Mouse (Mus musculus): ENCODE results near the gene Mon1b. TPM values are rescaled to one million over a fixed set of nuclear protein-coding genes. Genes with fewer than 3 reads are reported as not detected.

The Mon1b gene
- polyA plus RNA-seq, 1 experiment from 2014 or later, result 2.3 TPM

DNA sequence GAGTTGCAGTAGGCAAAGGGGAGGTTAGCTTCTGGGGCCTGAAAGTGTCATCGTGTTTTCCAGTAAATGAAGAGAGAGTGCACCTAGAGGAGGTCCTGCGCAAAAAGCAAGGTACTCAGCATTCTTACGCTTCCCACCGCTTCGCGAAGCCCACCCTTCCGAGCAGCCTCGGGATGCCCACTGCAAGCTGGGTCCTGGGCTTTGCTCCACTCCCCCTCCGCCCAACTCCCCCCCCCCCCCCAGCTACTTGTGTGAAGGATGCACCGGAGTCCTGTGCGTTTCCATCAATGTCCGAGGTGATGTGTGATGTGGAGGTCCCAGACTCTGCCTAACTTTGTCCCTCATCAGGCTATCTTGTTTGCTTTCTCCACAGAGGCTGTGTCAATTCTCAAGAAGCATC lies 17.1 kb downstream of the Mon1b start:
- 71% methylated on average over 11 of the region's 12 CpGs for WGBS (ENCODE audit: insufficient replicate concordance)
- H3K9ac ChIP-seq, result no peak overlapping the region
- no peaks in the 10 kb centered on the region for H3K36me3 ChIP-seq (replicated peaks)
- ATAC-seq (ENCODE audit: insufficient read depth), result no peak
- no peak overlapping the region for H3K4me3 ChIP-seq (replicated peaks)
- no peaks in the 10 kb centered on the region for H3K4me1 ChIP-seq (replicated peaks)
- no peaks in the 10 kb centered on the region for H3K27me3 ChIP-seq
- H3K9me3 ChIP-seq (replicated peaks), result no peaks in the 10 kb centered on the region
- H3K27ac ChIP-seq (replicated peaks), result no peak overlapping the region
- H3K4me2 ChIP-seq, result no peak overlapping the region

DNA sequence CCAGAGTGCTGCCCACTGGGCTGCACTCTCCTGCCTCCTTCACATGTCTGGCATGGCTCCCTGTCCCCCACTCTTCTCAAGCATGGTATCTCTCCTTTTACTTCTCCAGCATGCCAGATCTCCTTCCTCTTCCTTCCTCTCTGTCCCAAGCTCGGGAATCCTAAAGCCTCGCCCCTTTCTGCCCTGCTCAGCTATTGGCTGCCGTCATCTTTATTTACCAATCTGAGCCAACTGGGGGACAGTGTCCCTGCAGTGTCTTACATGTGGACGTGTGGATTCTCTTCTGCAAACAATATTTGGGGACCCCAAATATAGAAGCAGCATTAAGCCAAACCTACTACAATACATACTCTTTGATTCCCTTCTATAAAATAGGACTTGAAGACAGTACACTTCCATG lies 17.8 kb downstream of the Mon1b start:
- Histone ChIP-seq H3K36me3 (replicated peaks) (no peaks in the 10 kb centered on the region), H3K27me3 (no peaks in the 10 kb centered on the region), H3K4me1 (replicated peaks) (no peaks in the 10 kb centered on the region), H3K4me3 (replicated peaks) (no peak overlapping the region), H3K4me2 (no peak overlapping the region), H3K9me3 (replicated peaks) (no peaks in the 10 kb centered on the region), H3K9ac (no peak overlapping the region), H3K27ac (replicated peaks) (no peak overlapping the region)
- no peak for ATAC-seq (ENCODE audit: insufficient read depth)
- 40% methylated on average over 4 of the region's 4 CpGs for WGBS (ENCODE audit: insufficient replicate concordance)

DNA sequence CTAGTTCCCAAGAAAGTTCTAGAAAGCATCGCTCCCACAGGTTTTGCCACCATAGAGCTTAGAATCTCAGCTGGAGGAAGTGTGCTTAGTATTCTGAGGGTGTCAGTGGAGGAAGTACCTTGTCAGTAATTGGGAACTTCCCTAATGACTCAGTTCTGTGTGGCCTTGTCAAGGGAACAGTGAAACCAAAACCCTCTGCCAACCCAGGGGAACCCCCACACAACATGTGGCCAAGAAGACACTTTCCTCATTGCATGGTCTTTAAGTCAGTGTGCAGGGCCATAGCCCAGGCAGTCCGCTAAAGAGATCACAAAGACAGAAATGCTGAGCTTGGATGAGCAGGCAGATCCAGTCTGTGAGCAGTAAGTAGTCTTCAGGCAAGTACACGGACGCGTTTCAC lies 20.8 kb downstream of the Mon1b start:
- Histone ChIP-seq H3K4me3 (replicated peaks) (no peak overlapping the region), H3K9me3 (replicated peaks) (no peaks in the 10 kb centered on the region), H3K4me1 (replicated peaks) (no peaks in the 10 kb centered on the region), H3K9ac (no peak overlapping the region), H3K27me3 (no peaks in the 10 kb centered on the region), H3K4me2 (no peak overlapping the region), H3K27ac (replicated peaks) (no peak overlapping the region), H3K36me3 (replicated peaks) (no peaks in the 10 kb centered on the region)
- WGBS (ENCODE audit: insufficient replicate concordance), result 59% methylated on average over 5 of the region's 5 CpGs
- ATAC-seq (ENCODE audit: insufficient read depth), result peak; percentile 47; the same call in 1 of the 2 replicates

DNA sequence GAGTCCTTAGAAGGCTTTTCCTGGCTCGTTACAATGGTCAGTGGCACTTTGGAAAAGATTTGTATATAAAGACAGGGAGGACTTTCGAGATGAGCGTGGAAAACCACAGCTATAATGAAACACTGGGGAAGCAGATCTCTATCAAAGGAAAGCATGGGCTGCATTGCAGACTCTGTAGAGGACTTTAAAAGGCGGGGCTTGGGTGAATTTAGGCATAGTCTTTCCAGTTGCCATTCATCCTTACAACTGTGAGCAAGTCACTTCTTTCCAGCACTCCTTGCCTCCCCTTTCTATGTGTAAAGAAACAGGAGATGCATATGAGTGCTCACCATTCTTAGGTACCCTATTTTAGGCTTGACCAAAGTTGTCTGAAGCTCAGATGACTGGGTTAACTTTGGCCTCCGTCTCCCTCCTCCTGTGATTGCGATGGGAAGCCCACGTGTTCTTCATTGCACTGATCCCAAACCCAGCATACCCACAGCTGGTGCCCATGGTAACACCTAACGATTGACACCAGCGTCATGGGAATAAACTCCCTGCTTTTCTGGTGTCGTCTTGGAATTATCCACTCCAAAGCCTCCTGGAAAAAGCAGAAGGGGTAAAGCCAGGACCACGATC lies 21.4 kb downstream of the Mon1b start:
- Histone ChIP-seq H3K36me3 (replicated peaks) (no peaks in the 10 kb centered on the region), H3K27ac (replicated peaks) (no peak overlapping the region), H3K4me1 (replicated peaks) (no peaks in the 10 kb centered on the region), H3K9me3 (replicated peaks) (no peaks in the 10 kb centered on the region), H3K4me2 (no peak overlapping the region), H3K4me3 (replicated peaks) (no peak overlapping the region), H3K27me3 (no peaks in the 10 kb centered on the region), H3K9ac (no peak overlapping the region)
- whole genome bisulfite sequencing (ENCODE audit: insufficient replicate concordance), result 59% methylated on average over 11 of the region's 11 CpGs
- ATAC-seq (ENCODE audit: insufficient read depth), result no peak

DNA sequence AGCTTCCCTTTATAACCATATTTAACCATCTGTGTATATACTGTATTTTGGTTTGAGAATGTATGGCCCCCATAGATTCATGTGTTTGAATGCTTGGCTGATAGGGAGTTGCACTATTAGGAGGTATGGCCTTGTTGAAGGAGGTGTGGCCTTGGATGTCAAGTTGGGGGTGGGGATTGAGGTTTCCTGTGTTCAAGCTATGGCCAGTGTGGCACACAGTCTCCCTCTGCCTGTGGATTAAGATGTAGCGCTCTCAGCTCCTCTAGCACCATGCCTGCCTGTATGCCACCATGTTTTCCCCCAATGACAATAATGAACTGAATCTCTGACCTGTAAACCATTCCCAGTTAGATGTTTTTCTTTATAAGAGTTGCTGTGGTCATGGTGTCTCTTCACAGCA lies 24.7 kb downstream of the Mon1b start:
- H3K4me3 ChIP-seq (replicated peaks), result no peak overlapping the region
- no peaks in the 10 kb centered on the region for H3K27me3 ChIP-seq
- no peaks in the 10 kb centered on the region for H3K4me1 ChIP-seq (replicated peaks)
- H3K9ac ChIP-seq, result no peak overlapping the region
- no peak overlapping the region for H3K27ac ChIP-seq (replicated peaks)
- H3K4me2 ChIP-seq, result no peak overlapping the region
- ATAC-seq (ENCODE audit: insufficient read depth), result no peak
- H3K9me3 ChIP-seq (replicated peaks), result no peaks in the 10 kb centered on the region
- WGBS (ENCODE audit: insufficient replicate concordance), result 83% methylated on average over 1 of the region's 1 CpGs
- H3K36me3 ChIP-seq (replicated peaks), result no peaks in the 10 kb centered on the region

DNA sequence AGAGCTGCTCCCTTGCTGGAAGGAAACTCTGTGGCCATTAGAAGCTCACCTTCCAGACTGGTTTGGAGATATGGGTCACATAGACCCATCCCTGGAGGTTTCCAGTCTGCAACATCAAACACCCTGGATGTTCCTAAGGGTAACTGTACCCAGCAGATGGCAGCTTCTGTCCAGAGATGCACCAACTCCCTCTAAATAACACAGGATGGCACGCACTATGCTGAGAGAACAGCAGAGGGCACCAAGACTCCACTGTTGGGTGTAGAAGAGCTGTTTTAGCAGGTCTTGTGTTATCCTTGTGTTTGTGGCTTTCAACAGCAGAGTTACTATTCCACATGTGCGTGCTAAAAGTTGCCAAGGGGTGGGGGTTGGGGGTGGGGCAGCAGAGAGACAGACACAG lies 29.2 kb downstream of the Mon1b start:
- 7% methylated on average over 2 of the region's 2 CpGs for WGBS (ENCODE audit: insufficient replicate concordance)
- no peak for ATAC-seq (ENCODE audit: insufficient read depth)
- no peaks in the 10 kb centered on the region for H3K9me3 ChIP-seq (replicated peaks)
- H3K4me2 ChIP-seq, result no peak overlapping the region
- no peak overlapping the region for H3K4me3 ChIP-seq (replicated peaks)
- H3K36me3 ChIP-seq (replicated peaks), result no peaks in the 10 kb centered on the region
- no peaks in the 10 kb centered on the region for H3K4me1 ChIP-seq (replicated peaks)
- no peaks in the 10 kb centered on the region for H3K27me3 ChIP-seq
- no peak overlapping the region for H3K27ac ChIP-seq (replicated peaks)
- H3K9ac ChIP-seq, result no peak overlapping the region

DNA sequence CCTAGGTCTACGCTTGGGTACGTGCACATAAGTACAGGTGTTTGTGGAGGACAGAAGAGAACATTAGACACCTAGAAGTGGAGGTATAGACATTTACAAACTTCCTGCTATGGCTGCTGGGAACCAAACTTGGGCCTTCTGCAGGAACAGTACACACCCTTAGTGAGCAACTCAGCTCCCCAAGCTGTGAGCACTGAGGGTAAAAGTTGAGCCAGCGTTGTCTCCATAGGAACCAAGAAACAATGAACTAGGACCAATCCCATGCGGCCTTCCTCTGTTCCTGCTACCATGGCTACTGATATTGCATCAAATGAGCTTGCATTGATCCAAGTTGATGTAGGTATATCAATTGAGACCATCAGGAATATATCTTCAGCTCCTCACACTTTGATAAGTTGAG lies 29.6 kb downstream of the Mon1b start:
- WGBS (ENCODE audit: insufficient replicate concordance), result 60% methylated on average over 4 of the region's 4 CpGs
- no peaks in the 10 kb centered on the region for H3K27me3 ChIP-seq
- H3K4me3 ChIP-seq (replicated peaks), result no peak overlapping the region
- no peaks in the 10 kb centered on the region for H3K9me3 ChIP-seq (replicated peaks)
- H3K36me3 ChIP-seq (replicated peaks), result no peaks in the 10 kb centered on the region
- H3K9ac ChIP-seq, result no peak overlapping the region
- no peaks in the 10 kb centered on the region for H3K4me1 ChIP-seq (replicated peaks)
- no peak overlapping the region for H3K4me2 ChIP-seq
- ATAC-seq (ENCODE audit: insufficient read depth), result no peak
- H3K27ac ChIP-seq (replicated peaks), result no peak overlapping the region

DNA sequence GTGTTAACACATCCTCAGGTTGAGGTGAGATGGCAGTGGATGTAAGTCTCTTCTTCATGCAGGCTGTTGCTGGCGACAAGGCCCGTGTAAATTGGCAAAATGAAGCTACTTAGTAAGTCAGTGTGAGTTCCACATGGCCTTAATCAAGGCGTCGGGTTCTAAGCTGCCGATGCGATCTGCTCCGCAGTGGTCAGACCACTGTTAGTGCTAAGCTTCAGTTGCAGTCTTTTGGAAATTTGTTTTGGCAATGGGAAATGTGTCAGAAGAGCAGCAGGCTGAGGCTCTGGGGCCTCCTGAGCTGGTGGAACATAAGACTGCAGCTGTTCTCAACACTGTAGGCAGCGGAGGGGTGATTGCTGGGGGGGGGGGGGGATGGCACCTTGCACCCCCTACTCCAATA lies 30.6 kb downstream of the Mon1b start:
- H3K9ac ChIP-seq, result no peak overlapping the region
- no peak overlapping the region for H3K4me3 ChIP-seq (replicated peaks)
- H3K27me3 ChIP-seq, result no peaks in the 10 kb centered on the region
- H3K36me3 ChIP-seq (replicated peaks), result no peaks in the 10 kb centered on the region
- no peak overlapping the region for H3K4me2 ChIP-seq
- H3K27ac ChIP-seq (replicated peaks), result no peak overlapping the region
- 62% methylated on average over 8 of the region's 8 CpGs for WGBS (ENCODE audit: insufficient replicate concordance)
- H3K9me3 ChIP-seq (replicated peaks), result no peaks in the 10 kb centered on the region
- no peak for ATAC-seq (ENCODE audit: insufficient read depth)
- H3K4me1 ChIP-seq (replicated peaks), result no peaks in the 10 kb centered on the region

DNA sequence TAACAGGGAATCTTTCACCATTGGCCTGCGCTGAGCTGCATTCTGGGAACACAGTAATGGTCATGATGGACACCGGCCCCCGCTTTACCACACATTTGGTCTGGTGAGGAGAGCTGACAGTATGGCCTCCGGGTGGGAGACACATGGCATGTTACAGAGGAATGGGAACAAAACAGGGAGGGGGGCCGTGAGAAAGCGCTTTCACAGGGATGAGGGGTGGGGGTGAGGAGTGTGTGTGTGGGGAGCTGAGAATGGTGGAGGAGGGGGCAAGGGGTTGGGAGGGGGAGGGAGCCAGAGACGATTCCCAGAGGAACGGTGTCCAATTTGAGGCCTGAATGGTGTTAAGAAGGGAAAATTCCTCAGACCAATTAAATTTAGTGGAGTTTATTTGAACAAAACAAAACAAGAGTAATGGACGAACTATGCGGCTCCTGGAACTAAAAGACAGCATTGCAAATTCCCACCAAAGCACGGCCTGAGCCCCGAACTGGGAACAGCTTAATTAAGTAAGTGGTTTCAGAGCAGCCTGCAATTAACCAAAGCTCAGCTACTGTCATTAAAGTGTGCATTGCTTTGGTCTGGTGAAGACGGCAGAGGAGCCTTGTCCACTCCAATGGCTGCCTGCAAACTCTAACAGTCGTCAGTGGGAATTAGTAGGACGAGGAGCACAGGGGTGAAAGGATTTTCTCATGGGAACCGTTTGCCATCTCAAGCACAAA lies 31.5 kb downstream of the Mon1b start:
- no peaks in the 10 kb centered on the region for H3K4me1 ChIP-seq (replicated peaks)
- no peaks in the 10 kb centered on the region for H3K9me3 ChIP-seq (replicated peaks)
- H3K4me3 ChIP-seq (replicated peaks), result no peak overlapping the region
- H3K4me2 ChIP-seq, result no peak overlapping the region
- H3K27ac ChIP-seq (replicated peaks), result no peak overlapping the region
- no peaks in the 10 kb centered on the region for H3K27me3 ChIP-seq
- 58% methylated on average over 16 of the region's 16 CpGs for WGBS (ENCODE audit: insufficient replicate concordance)
- H3K36me3 ChIP-seq (replicated peaks), result no peaks in the 10 kb centered on the region
- ATAC-seq (ENCODE audit: insufficient read depth), result no peak
- H3K9ac ChIP-seq, result no peak overlapping the region

DNA sequence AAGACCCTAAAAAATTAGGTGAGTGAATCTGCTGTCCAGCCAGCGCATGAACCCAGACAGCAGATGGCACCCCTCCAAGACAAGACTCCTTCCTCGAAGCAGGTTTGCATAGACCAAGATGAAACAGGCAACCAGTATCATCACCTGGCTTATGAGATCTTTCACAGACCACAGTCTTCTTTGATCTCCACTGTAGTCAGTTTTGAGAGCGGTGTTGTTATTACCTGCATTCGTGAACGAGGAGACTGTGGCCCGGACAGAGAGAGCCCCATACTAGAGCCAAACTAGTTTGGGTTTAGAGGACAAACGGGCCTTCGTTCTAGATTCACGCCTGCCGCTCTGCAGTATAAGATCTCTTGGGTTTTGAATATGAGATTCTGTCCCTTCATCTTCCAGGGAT lies 34.5 kb downstream of the Mon1b start:
- no peaks in the 10 kb centered on the region for H3K4me1 ChIP-seq (replicated peaks)
- no peak for ATAC-seq (ENCODE audit: insufficient read depth)
- no peak overlapping the region for H3K27ac ChIP-seq (replicated peaks)
- H3K27me3 ChIP-seq, result no peaks in the 10 kb centered on the region
- no peak overlapping the region for H3K4me3 ChIP-seq (replicated peaks)
- no peaks in the 10 kb centered on the region for H3K36me3 ChIP-seq (replicated peaks)
- no peaks in the 10 kb centered on the region for H3K9me3 ChIP-seq (replicated peaks)
- 71% methylated on average over 10 of the region's 10 CpGs for WGBS (ENCODE audit: insufficient replicate concordance)
- H3K4me2 ChIP-seq, result no peak overlapping the region
- no peak overlapping the region for H3K9ac ChIP-seq

DNA sequence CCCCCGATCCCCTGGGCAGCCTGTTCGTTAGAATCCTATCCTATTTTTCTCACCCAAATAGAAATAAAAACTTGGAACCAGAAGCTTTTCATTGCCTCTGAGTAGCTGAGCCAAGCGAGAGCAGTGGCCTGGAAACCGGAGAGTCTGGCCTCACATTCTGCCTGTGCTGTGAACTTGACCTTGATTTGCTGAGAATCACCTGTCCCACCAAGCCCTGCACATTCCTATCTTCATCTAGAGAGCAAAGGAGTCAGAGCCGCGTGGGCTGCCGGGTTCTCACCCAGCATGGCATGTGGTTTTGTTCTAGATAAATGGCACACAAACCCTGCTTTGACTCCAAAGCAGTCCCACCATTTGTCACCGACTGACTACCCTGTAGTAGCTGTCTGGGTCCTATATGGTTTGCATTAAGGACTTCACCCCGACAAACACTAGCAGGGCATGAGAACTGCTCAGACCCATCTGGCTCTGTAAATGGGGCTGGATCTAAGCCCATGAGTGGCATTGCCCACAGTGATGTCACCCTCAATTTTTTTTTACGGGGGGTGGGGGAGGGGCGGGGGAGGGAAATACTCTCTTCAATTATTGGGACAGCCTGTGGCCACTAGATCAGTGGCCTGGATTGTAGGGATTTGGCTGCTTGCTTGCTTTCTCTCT lies 37.3 kb downstream of the Mon1b start:
- Histone ChIP-seq H3K9ac (no peak overlapping the region), H3K4me1 (replicated peaks) (no peaks in the 10 kb centered on the region), H3K9me3 (replicated peaks) (no peaks in the 10 kb centered on the region), H3K27ac (replicated peaks) (no peak overlapping the region), H3K27me3 (no peaks in the 10 kb centered on the region), H3K4me2 (no peak overlapping the region), H3K36me3 (replicated peaks) (no peaks in the 10 kb centered on the region), H3K4me3 (replicated peaks) (no peak overlapping the region)
- ATAC-seq (ENCODE audit: insufficient read depth), result no peak
- WGBS (ENCODE audit: insufficient replicate concordance), result 73% methylated on average over 11 of the region's 11 CpGs
